Mouse (Mus musculus): Measurements from ENCODE around the gene Lyst. TPM values are rescaled to one million over a fixed set of nuclear protein-coding genes. Genes with fewer than 3 reads are reported as not detected.

Lyst gene
- polyA plus RNA-seq, 1 experiment = 1.7 TPM

DNA sequence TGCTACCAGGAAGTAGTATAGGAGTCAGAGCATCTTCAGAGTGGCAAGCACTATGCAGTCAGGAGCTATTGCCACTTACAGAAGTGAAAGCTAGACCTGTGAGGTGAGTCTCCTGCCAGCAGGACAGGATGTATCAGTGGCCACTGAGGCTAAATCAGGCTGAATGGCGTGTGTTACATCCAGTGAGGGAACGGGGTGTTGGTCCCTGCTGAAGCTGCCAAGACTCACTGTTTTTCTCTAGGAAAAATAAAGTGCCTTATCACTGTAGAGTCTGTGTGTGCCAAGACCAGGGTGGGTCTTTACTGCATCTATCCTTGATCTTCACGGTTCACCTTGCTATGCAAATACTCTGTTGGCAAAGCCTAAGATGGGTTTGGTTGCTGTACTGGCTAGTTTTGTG, 228.5 kb downstream of the Lyst start:
- H3K27me3 ChIP-seq (ENCODE audit: control insufficient read depth, insufficient read depth, insufficient read length) = peaks cover 27% of the 10 kb centered on the region
- H3K79me2 ChIP-seq (ENCODE audit: control insufficient read depth, insufficient read depth) = no peaks in the 10 kb centered on the region
- no peaks in the 10 kb centered on the region for H3K36me3 ChIP-seq (ENCODE audit: control insufficient read depth, insufficient read depth)
- no peaks in the 10 kb centered on the region for H3K79me3 ChIP-seq (ENCODE audit: low read depth)
- H3K4me3 ChIP-seq (ENCODE audit: insufficient read depth, poor library complexity, severe bottlenecking) = no peak overlapping the region
- TF ChIP-seq CEBPB (IDR thresholded peaks at IDR 0.05; ENCODE audit: low read depth) = no peak
- H3ac ChIP-seq (ENCODE audit: control insufficient read depth, insufficient read length, low read depth) = no peak overlapping the region

DNA sequence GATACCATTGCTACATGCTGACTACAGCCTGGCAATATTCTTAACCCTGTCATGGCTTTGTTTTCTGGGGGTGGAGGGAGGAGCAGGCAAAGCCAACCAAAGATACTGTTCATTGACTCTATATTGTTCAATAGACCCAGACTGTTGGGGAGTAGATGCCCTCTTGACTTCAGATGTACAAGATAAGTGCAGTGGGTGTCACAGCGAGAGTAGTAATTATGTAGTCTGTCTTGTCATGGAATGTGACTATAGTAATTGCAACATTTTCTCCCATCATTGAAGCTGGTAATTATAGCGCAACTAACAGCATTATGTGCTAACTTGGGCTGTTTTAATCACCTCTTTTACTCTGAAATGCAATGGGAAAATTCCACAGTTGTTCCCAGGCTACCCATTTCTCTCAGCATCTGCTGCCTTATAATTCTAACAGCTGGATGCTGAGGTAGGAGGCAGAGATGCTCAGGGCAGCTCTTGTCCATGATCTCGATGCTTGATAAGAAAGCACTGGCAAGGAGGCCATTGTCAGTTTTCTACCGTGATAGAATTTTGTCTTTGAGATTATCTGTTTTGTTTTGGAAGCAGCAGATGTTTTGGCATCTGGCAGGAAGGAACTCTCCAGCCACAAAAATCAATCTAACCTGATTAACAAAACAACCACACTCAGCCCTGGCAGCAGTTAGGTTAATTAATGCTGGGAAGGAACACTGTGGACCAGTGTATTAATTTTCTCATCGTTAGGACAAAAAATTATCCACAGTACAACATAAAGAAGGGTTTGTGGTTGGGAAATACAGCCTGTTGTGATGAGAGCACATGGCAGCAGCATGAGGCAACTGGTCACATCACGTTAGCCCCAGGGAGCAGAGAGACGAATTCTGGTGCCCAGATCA, 230.3 kb downstream of the Lyst start:
- TF ChIP-seq CTCF (IDR thresholded peaks at IDR 0.05; ENCODE audit: control insufficient read depth, insufficient read depth, insufficient read length) = no peak
- no peak for TF ChIP-seq FOSL1 (IDR thresholded peaks at IDR 0.05; ENCODE audit: insufficient read depth, low read length, poor library complexity, severe bottlenecking)
- TF ChIP-seq USF1 (IDR thresholded peaks at IDR 0.05; ENCODE audit: low read depth) = no peak
- no peak for TF ChIP-seq CEBPB (IDR thresholded peaks at IDR 0.05; ENCODE audit: low read depth)
- TF ChIP-seq MYOD1 (IDR thresholded peaks at IDR 0.05; ENCODE audit: control insufficient read depth, insufficient read length, low read depth) = no peak
- no peak for TF ChIP-seq MYOG (IDR thresholded peaks at IDR 0.05; ENCODE audit: control insufficient read depth, extremely low read depth, insufficient read length)
- no peak for TF ChIP-seq MAX (IDR thresholded peaks at IDR 0.05)

DNA sequence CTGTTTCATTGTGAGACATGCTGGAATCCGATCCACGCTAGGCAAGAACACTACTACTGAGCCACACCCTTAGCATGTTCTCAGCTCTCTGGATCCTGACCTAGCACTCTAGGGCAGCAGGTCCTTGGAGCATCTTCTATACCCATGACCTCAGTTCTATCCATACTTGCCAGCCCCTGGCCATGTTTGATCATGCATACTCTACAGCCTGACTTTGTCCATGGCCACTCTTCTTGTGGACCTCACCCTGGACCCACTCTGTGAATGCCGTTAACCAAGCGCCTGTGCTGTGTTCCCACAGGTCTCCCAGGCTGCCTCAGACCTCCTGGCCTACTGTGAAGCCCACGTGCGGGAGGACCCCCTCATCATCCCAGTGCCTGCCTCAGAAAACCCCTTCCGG, 234.7 kb downstream of the Lyst start:
- H3K79me3 ChIP-seq (ENCODE audit: low read depth) = no peaks in the 10 kb centered on the region
- H3K36me3 ChIP-seq (ENCODE audit: control insufficient read depth, insufficient read depth) = no peaks in the 10 kb centered on the region
- peaks cover 22% of the 10 kb centered on the region for H3K27me3 ChIP-seq (ENCODE audit: control insufficient read depth, insufficient read depth, insufficient read length)
- H3K79me2 ChIP-seq (ENCODE audit: control insufficient read depth, insufficient read depth) = no peaks in the 10 kb centered on the region
- no peak for TF ChIP-seq MYOD1 (IDR thresholded peaks at IDR 0.05; ENCODE audit: control insufficient read depth, insufficient read length, low read depth)
- TF ChIP-seq MYOG (IDR thresholded peaks at IDR 0.05; ENCODE audit: control insufficient read depth, extremely low read depth, insufficient read length) = no peak
- no peak for TF ChIP-seq CEBPB (IDR thresholded peaks at IDR 0.05; ENCODE audit: low read depth)
- no peak for TF ChIP-seq CTCF (IDR thresholded peaks at IDR 0.05; ENCODE audit: control insufficient read depth, insufficient read depth, insufficient read length)
- no peak for TF ChIP-seq MAX (IDR thresholded peaks at IDR 0.05)
- no peak overlapping the region for H3K4me3 ChIP-seq (ENCODE audit: insufficient read depth, poor library complexity, severe bottlenecking)
- H3ac ChIP-seq (ENCODE audit: control insufficient read depth, insufficient read length, low read depth) = no peak overlapping the region

More for the DNA sequence above, 230.3 kb downstream of the Lyst start:
- no peaks in the 10 kb centered on the region for H3K79me3 ChIP-seq (ENCODE audit: low read depth)
- H3K27me3 ChIP-seq (ENCODE audit: control insufficient read depth, insufficient read depth, insufficient read length) = peaks cover 27% of the 10 kb centered on the region
- H3K4me3 ChIP-seq (ENCODE audit: insufficient read depth, poor library complexity, severe bottlenecking) = no peak overlapping the region
- H3K36me3 ChIP-seq (ENCODE audit: control insufficient read depth, insufficient read depth) = no peaks in the 10 kb centered on the region
- H3K79me2 ChIP-seq (ENCODE audit: control insufficient read depth, insufficient read depth) = no peaks in the 10 kb centered on the region
- H3ac ChIP-seq (ENCODE audit: control insufficient read depth, insufficient read length, low read depth) = no peak overlapping the region

DNA sequence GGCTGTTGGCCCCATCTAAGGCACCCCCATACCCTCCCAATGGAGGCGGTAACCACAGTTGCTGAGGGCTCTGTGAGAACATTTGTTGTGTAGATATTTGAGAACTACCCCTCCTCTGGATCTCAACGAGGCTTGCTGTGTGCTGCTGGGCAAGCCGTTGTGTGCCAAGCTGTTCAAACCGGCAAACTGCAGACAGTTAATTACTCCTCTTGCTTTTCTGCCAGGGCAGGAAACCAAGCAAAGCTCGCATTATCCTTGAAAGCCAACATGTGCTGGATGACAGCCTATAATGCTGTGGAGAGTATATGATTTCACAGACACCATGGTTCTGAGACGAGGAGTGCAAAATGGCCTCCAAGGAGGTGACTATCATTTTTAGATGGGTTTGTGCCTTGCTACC, 236.3 kb downstream of the Lyst start:
- H3K4me3 ChIP-seq (ENCODE audit: insufficient read depth, poor library complexity, severe bottlenecking) = no peak overlapping the region
- H3K27me3 ChIP-seq (ENCODE audit: control insufficient read depth, insufficient read depth, insufficient read length) = peaks cover 13% of the 10 kb centered on the region
- no peaks in the 10 kb centered on the region for H3K79me2 ChIP-seq (ENCODE audit: control insufficient read depth, insufficient read depth)
- H3ac ChIP-seq (ENCODE audit: control insufficient read depth, insufficient read length, low read depth) = no peak overlapping the region
- H3K79me3 ChIP-seq (ENCODE audit: low read depth) = no peaks in the 10 kb centered on the region
- no peaks in the 10 kb centered on the region for H3K36me3 ChIP-seq (ENCODE audit: control insufficient read depth, insufficient read depth)
- TF ChIP-seq MYOG (IDR thresholded peaks at IDR 0.05; ENCODE audit: control insufficient read depth, extremely low read depth, insufficient read length) = no peak
- TF ChIP-seq FOSL1 (IDR thresholded peaks at IDR 0.05; ENCODE audit: insufficient read depth, low read length, poor library complexity, severe bottlenecking) = no peak
- TF ChIP-seq CTCF (IDR thresholded peaks at IDR 0.05; ENCODE audit: control insufficient read depth, insufficient read depth, insufficient read length) = no peak
- no peak for TF ChIP-seq USF1 (IDR thresholded peaks at IDR 0.05; ENCODE audit: low read depth)
- no peak for TF ChIP-seq MAX (IDR thresholded peaks at IDR 0.05)
- TF ChIP-seq CEBPB (IDR thresholded peaks at IDR 0.05; ENCODE audit: low read depth) = no peak
- no peak for TF ChIP-seq MYOD1 (IDR thresholded peaks at IDR 0.05; ENCODE audit: control insufficient read depth, insufficient read length, low read depth)

DNA sequence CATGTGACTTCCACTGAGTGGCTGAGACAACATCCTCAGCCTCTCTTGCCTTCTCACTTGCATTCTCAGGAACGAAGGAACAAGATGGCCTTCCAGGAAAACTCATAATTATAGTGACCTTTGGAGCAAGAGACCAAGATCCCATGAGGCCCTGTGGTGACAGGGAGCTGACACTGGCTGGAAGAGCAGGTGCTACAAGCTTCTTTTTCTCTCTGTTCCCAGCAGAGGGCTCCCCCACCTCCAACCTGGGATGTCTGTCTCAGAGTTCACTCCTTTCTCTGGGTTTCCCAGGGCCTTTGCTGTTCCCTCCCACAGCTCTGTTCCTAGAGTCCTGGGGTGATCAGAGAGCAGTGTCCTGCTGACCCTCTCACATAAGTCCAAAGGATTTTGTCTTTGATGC, 237.9 kb downstream of the Lyst start:
- Histone ChIP-seq H3ac (ENCODE audit: control insufficient read depth, insufficient read length, low read depth) (no peak overlapping the region), H3K4me3 (ENCODE audit: insufficient read depth, poor library complexity, severe bottlenecking) (no peak overlapping the region), H3K79me3 (ENCODE audit: low read depth) (no peaks in the 10 kb centered on the region), H3K27me3 (ENCODE audit: control insufficient read depth, insufficient read depth, insufficient read length) (peaks cover 4% of the 10 kb centered on the region), H3K36me3 (ENCODE audit: control insufficient read depth, insufficient read depth) (no peaks in the 10 kb centered on the region), H3K79me2 (ENCODE audit: control insufficient read depth, insufficient read depth) (no peaks in the 10 kb centered on the region)
- no peak for TF ChIP-seq CTCF (IDR thresholded peaks at IDR 0.05; ENCODE audit: control insufficient read depth, insufficient read depth, insufficient read length)
- TF ChIP-seq FOSL1 (IDR thresholded peaks at IDR 0.05; ENCODE audit: insufficient read depth, low read length, poor library complexity, severe bottlenecking) = no peak
- TF ChIP-seq MYOD1 (IDR thresholded peaks at IDR 0.05; ENCODE audit: control insufficient read depth, insufficient read length, low read depth) = no peak
- no peak for TF ChIP-seq MAX (IDR thresholded peaks at IDR 0.05)
- TF ChIP-seq MYOG (IDR thresholded peaks at IDR 0.05; ENCODE audit: control insufficient read depth, extremely low read depth, insufficient read length) = no peak
- no peak for TF ChIP-seq USF1 (IDR thresholded peaks at IDR 0.05; ENCODE audit: low read depth)
- no peak for TF ChIP-seq CEBPB (IDR thresholded peaks at IDR 0.05; ENCODE audit: low read depth)

Other genes with a start within 250 kb of the Lyst start
- gene Gpr137b, start 196.4 kb upstream of the Lyst start, polyA plus RNA-seq (2012; fragmentation: generic; extraction: Trizol) = 19.6 TPM
- gene Nid1, start 152.8 kb upstream of the Lyst start, polyA plus RNA-seq (2012; fragmentation: generic; extraction: Trizol) = 90.0 TPM
- gene Gng4, start 193.7 kb downstream of the Lyst start, polyA plus RNA-seq (2012; fragmentation: generic; extraction: Trizol) = 0.04 TPM

Measured in C2C12 (cell line).